Mouse (Mus musculus): ENCODE data around the gene Sema5b.

Sema5b gene

DNA sequence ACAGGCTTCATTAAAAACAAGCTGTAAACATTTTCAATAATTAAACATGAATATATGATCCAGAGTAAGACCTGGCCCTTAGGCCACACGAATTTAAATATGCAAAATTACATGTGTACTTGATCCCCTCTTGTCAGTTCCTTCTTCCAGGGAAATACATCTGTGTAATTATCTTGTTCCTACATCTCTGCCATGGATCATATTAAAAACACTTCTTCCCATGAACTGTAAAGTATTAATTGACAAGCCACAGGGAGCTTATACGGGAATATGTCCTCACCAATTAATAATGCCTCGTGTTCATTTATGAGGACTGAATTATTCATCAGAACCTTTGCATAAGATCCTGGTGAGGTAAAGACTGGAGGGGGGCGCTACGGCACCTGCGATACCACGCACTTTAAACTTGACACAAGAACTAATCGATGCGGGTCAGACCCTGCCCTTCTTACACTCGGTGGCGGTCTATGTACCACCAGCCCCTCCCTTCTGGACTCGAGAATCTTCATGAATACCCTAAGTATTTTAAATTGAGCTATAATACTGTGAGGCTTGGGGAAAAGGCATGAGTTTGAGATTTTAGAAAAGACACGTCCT lies 153.4 kb downstream of the Sema5b start:
- ATAC-seq (ENCODE audit: insufficient number of reproducible peaks, low FRiP score, low TSS enrichment), result no peak

DNA sequence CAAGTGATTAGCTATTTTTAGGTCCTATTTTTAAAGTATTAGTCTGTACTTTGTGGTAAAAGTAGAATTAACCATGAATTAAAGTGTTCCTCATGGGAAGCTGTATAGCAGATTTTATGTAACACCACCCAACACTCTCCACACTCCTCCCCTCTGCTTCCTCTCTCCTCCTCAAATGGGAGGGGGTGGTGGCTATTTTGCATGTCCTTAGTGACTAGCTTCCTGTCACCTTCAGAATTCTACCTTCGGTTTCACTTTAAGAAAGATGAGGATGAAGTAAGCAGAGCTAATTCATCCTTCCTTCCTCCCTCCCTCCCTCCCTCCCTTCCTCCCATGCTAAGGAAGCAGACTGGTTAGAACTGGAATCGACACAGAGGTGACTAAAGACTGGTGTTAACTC lies 155.2 kb downstream of the Sema5b start:
- no peak for ATAC-seq (ENCODE audit: insufficient number of reproducible peaks, low FRiP score, low TSS enrichment)

DNA sequence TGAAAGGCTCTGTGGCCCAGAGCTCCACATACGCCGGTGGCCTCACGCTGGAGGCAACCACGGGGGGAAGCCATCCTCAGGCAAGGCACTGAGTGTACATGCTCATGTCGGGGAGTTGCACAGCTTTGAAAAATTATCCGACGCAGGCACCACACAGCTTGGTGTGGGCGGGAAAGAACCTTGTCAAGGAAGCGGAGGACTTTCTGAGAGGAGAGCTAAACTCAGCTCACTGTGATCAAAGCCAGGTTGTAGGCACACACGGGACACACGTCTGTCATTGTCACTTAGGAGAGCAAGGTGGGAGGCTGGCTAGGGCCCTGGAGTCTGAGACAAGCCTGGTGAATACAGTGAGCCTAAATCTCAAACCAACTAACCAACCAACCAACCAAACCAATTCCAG lies 160.9 kb downstream of the Sema5b start:
- ATAC-seq (ENCODE audit: insufficient number of reproducible peaks, low FRiP score, low TSS enrichment), result no peak

DNA sequence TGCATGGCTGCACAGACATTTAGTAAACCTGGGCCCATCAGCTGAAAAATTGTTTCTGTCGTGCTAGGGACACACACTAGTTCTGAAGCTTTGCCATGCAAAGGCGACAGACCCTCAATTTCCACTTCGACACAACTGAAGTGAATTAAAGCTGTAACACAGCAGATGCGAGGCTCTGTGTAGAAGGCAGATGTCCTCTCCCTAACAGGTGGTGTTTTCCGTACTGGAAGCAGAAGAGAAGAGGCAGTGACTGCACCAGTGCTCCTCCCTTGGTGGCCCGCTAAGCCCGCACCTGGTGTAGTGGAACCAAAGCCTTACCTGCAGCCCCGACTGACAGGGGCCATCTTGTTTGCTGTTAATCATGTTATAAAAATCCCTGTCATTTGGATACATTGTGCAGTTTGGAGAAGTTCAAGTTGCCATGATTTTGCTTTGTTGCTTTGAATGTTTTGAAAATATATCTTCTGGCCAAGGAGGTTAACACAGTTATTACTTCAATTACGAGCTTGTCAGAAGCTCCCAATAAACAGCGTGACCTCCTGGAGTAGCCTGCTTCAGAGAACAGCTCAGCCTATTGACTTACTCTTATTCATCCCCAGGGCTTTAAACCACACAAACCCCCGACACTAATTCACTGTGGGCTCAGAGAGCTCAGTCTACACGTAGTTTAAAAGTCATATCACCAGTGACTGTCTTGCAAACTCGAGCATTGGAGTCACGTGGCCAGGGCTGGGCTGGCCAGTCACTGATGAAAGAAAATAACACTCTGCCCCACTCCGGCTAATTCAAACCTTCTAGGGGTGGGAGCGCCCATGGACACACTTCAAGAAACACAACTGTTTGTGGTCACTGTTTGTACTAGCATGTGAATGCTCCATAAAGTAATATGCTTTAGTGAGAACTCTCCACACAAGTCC lies 163.1 kb downstream of the Sema5b start:
- ATAC-seq (ENCODE audit: insufficient number of reproducible peaks, low FRiP score, low TSS enrichment), result no peak

DNA sequence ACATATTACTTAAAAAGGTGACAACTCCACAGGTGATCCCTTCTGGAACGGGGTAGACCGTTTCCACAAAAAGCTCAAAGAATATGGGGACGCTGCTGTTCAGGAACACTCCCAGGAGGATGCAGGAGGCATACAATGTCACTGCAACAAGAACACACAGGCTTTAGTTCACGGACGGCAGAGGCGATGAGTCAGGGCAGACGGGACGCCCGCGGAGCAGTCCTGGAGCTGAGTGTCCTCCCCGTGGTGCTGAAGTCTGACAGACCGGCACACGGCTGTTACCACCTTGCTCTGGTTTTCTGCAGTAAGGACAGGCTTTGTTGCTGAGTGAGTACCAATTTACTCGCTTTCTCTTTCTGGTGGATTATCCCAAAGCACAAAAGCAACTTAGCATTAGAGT lies 163.9 kb downstream of the Sema5b start:
- no peak for ATAC-seq (ENCODE audit: insufficient number of reproducible peaks, low FRiP score, low TSS enrichment)

DNA sequence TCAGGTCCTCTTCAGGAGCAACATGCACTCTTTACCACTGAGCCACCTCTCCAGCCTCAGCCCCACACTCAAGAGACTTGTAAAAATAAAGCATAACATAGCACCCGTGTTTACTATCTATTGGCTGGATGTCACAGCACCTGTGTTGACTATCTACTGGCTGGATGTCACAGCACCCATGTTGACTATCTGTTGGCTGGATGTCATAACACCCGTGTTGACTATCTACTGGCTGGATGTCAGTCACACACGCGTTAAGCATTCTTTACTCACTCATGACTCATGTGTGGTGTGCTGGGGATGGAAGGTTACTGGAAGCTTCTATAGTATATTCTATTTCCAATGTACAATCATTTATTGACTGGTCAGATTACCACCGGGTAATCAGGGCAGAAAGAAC lies 166.1 kb downstream of the Sema5b start:
- ATAC-seq (ENCODE audit: insufficient number of reproducible peaks, low FRiP score, low TSS enrichment), result no peak

DNA sequence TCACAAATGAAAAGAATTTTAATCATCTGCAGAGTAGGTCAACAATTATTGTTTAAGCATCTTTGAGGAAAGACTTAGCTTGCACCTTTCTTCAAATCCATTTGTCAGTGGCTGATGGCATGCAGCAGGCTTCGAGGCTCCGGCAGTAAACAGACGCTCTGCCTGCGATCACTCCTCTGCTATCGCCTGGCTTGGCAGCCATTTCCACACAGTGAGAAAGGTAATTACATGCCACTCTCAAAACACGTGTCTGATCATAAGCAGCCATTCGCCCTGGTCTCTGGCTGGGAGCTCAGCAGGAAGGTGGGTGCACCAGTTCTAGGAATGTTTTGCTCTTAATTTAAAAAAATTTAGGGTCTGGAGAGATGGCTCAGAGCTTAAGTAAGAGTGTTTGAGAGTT lies 170.1 kb downstream of the Sema5b start:
- no peak for ATAC-seq (ENCODE audit: insufficient number of reproducible peaks, low FRiP score, low TSS enrichment)

DNA sequence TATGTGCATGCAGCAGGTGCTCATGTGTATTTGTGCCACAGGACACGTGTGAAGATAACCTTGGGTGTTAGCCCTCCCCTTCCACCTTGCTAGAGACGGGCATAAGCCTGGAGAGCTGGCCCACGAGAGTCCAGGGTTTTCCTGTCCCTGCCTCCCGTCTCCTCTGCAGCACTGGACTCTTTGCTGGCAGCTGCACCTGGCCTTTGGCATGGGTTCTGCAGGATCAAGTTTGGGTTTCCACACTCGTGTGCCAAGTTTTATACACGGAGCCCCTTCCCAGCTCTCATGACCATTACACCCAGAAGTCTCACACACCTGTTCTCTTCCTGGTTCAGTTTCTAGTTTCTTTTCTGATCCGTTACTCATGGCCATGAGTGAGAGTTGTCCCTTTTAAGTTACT lies 172.7 kb downstream of the Sema5b start:
- ATAC-seq (ENCODE audit: insufficient number of reproducible peaks, low FRiP score, low TSS enrichment), result no peak
